Mouse (Mus musculus): Measurements from ENCODE around the gene Scn9a.

Gene Scn9a

GRCm38 (mm10) chr2:66462458-66462857 is 172.3 kb downstream of the Scn9a start:
- DNase-seq (ENCODE audit: low read depth) = no peak

- DNase-seq (ENCODE audit: low read depth) = no peak
These were observed 194.1 kb downstream of the Scn9a start, which contains the start of gene Scn1a for GRCm38 (mm10) chr2:66440711-66441110. TSS of gene Scn1a (minus strand) at chr2:66440840.

- no peak for DNase-seq (ENCODE audit: low read depth)
These were observed 194.8 kb downstream of the Scn9a start for GRCm38 (mm10) chr2:66439764-66440471.

- DNase-seq (ENCODE audit: low read depth) = no peak
These were observed 198.5 kb downstream of the Scn9a start for GRCm38 (mm10) chr2:66436286-66436685.

Measured in fibroblast of lung, adult 2 months (primary cell).